Mouse (Mus musculus): Measurements from ENCODE around the gene Cfap97. TPM values are rescaled to one million over a fixed set of nuclear protein-coding genes. Genes with fewer than 3 reads are reported as not detected.
"Not testable (repeated sequence)": the region's sequence is repeated elsewhere in the genome, so short reads cannot be mapped to it uniquely, and the experiment has no call there.

The Cfap97 gene
- total RNA-seq, 2 experiments from 2014 or later: 8.4 to 11.1 TPM

DNA sequence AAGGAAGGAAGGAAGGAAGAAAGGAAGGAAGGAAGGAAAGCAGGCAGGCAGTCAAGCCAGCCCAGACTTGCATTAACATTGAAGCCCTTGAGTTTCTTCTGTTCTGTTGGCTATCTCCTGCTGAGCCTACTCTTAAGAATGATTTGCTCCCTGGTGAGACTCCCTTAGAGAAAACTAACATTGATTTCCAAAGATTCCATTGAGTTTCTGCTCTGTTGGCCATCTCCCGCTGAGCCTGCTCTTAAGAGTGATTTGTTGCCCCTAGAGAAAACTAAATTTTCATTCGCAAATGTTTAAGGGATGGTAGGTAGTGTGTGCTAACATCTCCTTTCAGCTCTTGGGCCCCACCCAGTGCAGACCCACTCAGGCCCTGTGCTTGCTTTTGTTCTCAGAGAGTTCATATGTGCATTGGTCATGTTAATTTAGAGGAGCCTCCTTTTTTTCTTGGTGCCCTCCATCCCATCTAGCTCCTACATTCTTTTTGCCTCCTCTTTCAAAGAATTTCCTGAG, 62.5 kb downstream of the Cfap97 start:
- no peak for ATAC-seq (replicated peaks; ENCODE audit: low FRiP score, poor library complexity, severe bottlenecking)

DNA sequence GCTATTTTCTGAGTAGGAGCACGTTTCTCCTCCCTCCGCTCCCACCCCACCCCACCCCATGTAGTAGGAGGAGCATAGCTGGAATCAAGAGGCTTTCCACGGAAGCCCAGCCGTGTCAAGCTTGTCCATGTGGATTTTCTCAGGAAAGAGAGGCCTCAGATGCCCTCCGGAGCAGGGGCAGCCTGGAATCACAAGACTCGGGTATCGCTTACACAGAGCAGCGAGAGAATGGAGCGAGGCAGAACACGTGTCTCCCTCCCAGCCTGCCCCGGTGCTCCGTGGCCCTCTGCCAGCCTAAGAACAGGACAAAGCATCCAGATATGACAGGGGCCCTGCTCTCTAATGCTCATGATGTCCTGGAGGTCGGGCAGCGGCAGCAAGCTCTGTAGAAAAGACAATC, 65.3 kb downstream of the Cfap97 start:
- ATAC-seq (replicated peaks; ENCODE audit: low FRiP score, poor library complexity, severe bottlenecking): no peak

- no peak for ATAC-seq (replicated peaks; ENCODE audit: low FRiP score, poor library complexity, severe bottlenecking)
These were observed 69.0 kb downstream of the Cfap97 start for GRCm38 (mm10) chr8:46220566-46220965.

DNA sequence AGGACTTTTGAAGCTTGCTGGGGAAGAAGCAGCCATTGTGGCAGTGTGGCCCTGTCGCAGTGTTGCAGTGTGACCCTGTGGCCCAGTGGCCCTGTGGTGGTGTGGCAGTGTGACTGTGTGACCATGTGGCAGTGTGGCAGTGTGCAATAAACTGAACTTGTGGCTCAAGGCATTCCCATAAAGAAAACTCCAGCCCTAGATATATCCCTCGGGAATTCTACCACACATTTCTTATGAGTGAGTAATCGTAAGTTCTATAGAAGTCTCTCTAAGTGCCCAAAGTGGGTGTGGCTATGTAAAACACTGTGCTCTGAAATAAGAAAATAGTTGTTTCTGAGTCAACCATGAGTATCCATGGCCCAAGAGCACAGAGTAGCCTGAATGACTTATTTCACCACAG, 73.9 kb downstream of the Cfap97 start:
- no peak for ATAC-seq (replicated peaks; ENCODE audit: low FRiP score, poor library complexity, severe bottlenecking)

DNA sequence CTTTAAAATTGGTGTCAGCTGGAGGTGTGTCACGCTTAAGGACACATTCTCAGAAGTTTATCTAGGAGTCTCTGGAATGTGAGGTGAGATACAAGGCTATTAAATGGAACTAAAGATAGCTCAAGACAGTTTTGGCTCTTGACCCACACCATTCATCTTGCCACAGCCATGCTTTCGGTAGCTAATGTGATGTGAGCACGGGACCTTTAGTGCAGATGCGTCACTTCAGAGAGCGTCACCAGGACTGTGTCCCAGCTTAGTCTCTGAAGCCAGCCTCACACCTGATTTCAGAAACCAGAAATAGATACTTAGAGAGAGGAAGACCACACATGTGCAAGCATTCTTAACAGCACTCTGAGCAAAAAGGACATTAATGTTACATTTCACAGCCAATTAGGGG, 75.1 kb downstream of the Cfap97 start:
- no peak for ATAC-seq (replicated peaks; ENCODE audit: low FRiP score, poor library complexity, severe bottlenecking)

DNA sequence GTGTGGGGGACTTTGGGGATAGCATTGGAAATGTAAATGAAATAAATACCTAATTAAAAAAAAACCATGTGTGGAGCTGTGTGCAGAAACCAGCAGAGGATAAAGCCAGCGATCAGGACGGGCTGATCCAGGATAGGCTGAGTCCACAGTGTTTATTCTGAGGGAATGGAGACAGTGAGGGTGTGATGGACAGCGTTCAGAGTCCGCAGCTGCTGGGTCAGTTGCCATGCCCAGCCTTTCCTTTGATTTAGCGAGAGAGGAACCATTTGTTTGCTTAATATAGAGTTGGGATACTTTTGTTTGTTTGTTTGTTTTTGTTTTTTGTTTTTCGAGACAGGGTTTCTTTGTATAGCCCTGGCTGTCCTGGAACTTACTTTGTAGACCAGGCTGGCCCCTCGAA, 80.4 kb downstream of the Cfap97 start:
- not testable (repeated sequence) for ATAC-seq (replicated peaks; ENCODE audit: low FRiP score, poor library complexity, severe bottlenecking)

- ATAC-seq (replicated peaks; ENCODE audit: low FRiP score, poor library complexity, severe bottlenecking): no peak
These were observed 81.2 kb downstream of the Cfap97 start for GRCm38 (mm10) chr8:46232798-46233197.

DNA sequence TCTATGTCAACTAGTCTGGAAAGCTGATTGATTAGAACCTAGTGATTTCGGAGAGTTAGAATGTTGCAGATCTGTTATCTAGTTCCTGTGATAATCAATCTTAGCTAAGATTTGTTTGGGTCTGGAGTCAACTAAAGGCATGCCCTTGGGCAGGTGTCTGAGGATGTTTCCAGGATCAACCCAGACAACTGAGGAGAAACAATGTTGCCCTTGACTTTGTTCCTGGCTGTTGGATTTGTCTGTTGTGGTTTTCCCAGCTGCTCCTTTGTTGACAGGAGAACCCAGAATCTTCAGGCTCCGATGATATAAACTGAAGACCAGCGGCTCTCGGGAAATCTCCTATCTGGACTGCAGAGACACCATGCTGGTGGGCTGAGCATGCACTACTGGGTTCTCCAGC, 83.2 kb downstream of the Cfap97 start:
- no peak for ATAC-seq (replicated peaks; ENCODE audit: low FRiP score, poor library complexity, severe bottlenecking)

- ATAC-seq (replicated peaks; ENCODE audit: low FRiP score, poor library complexity, severe bottlenecking): no peak
These were observed 85.1 kb downstream of the Cfap97 start for GRCm38 (mm10) chr8:46236441-46237223.

DNA sequence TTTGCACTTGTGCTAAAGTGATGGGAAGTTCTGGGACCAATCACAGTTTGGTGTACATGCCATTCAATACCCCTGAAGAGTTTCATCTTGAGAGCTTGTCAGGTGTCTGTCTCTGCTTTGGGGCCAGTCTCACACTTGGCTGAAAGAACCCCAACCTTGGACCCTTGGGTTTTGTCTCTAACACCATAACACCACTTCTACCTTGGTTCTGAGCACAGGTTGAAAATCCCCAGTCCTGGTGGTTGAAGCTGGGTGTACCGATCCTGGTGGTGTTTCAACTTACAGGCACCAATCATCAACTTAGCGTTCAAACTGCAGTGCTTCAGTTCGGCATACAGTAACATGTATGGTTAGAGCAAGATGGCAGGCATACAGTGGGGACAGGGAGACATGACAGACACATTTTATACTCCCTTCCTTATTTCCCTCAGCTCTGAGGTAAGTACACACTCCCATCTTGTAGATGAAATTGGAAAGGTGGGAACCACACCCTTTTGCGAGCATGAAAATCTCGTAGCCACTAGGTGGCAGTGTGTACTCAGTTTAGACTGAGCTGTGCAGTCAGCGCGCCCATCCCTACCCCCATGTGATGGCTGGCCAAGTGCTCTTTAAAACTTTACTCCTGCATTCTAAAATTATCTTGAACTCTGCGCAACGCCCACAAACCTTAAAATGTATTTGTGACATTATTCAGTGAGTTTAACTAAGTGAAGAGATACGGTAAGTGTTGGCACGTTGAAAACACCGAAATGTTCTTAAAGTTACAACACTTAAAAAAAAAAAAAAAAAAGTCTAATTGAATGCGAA, 90.2 kb downstream of the Cfap97 start:
- peak; percentile 89 for ATAC-seq (replicated peaks; ENCODE audit: low FRiP score, poor library complexity, severe bottlenecking)

- no peak for ATAC-seq (replicated peaks; ENCODE audit: low FRiP score, poor library complexity, severe bottlenecking)
These were observed 91.4 kb downstream of the Cfap97 start for GRCm38 (mm10) chr8:46242946-46243345.

Other genes starting within 250 kb of the Cfap97 start
- not detected in 2 replicates for gene Ccdc110, start 217.2 kb upstream of the Cfap97 start, total RNA-seq (2015; ENCODE audit: low replicate concordance)
- not detected in 2 replicates for gene Ccdc110, start 217.2 kb upstream of the Cfap97 start, total RNA-seq (2017; ENCODE audit: low replicate concordance)
- not detected in 2 replicates for gene 1700029J07Rik, start 176.5 kb upstream of the Cfap97 start, total RNA-seq (2015; ENCODE audit: low replicate concordance)
- gene 1700029J07Rik, start 176.5 kb upstream of the Cfap97 start, total RNA-seq (2017; ENCODE audit: low replicate concordance): not detected in 2 replicates
- gene Ufsp2, start 176.2 kb upstream of the Cfap97 start, total RNA-seq (2015; ENCODE audit: low replicate concordance): 22.7 and 27.2 TPM in 2 replicates
- gene Ufsp2, start 176.2 kb upstream of the Cfap97 start, total RNA-seq (2017; ENCODE audit: low replicate concordance): 27.5 and 32.0 TPM in 2 replicates
- gene Lrp2bp, start 152.5 kb upstream of the Cfap97 start, total RNA-seq (2015; ENCODE audit: low replicate concordance): not detected in 2 replicates
- gene Lrp2bp, start 152.5 kb upstream of the Cfap97 start, total RNA-seq (2017; ENCODE audit: low replicate concordance): not detected in 2 replicates
- gene Ankrd37, start 146.1 kb upstream of the Cfap97 start, total RNA-seq (2015; ENCODE audit: low replicate concordance): 3.6 and 15.5 TPM in 2 replicates
- gene Ankrd37, start 146.1 kb upstream of the Cfap97 start, total RNA-seq (2017; ENCODE audit: low replicate concordance): not detected in 2 replicates
- gene Snx25, start 388 bp downstream of the Cfap97 start, total RNA-seq (2015; ENCODE audit: low replicate concordance): 9.7 and 17.6 TPM in 2 replicates
- gene Snx25, start 388 bp downstream of the Cfap97 start, total RNA-seq (2017; ENCODE audit: low replicate concordance): 8.9 and 28.0 TPM in 2 replicates
- gene Slc25a4, start 59.5 kb downstream of the Cfap97 start, total RNA-seq (2015; ENCODE audit: low replicate concordance): 8.0 and 13.3 TPM in 2 replicates
- 8.7 and 15.9 TPM in 2 replicates for gene Slc25a4, start 59.5 kb downstream of the Cfap97 start, total RNA-seq (2017; ENCODE audit: low replicate concordance)
- not detected in 2 replicates for gene Helt, start 142.9 kb downstream of the Cfap97 start, total RNA-seq (2015; ENCODE audit: low replicate concordance)
- gene Helt, start 142.9 kb downstream of the Cfap97 start, total RNA-seq (2017; ENCODE audit: low replicate concordance): not detected in 2 replicates

All from erythroid progenitor cell, adult 5-6 weeks (primary cell).